9 mouse cellular contexts compared by ENCODE assay signal in genomic region chr10:93190475-93191262, GRCm38 (mm10). TPM values are rescaled to one million over a fixed set of nuclear protein-coding genes. Genes with fewer than 3 reads are reported as not detected.
A peak's percentile ranks its signal among the peaks of the same experiment; 100 is the strongest.
DNase-seq lines count a peak whose midpoint lies in the region; ATAC-seq and TF ChIP-seq lines count a peak whose summit lies in the region.
"Had no signal": no experiment of that assay in that cellular context is flagged by ENCODE, and none has a peak within 500 bp of the region (broad histone marks: within the 10 kb centered on the region; RNA-seq: fewer than 3 reads in every experiment).

No protein-coding gene starts in this region.

- peak; percentile 60 for ATAC-seq in liver, embryonic 11.5 days (replicated peaks; ENCODE audit: low FRiP score)
- peak; percentile 63 for ATAC-seq in neutrophil, adult 5-6 weeks (ENCODE audit: extremely low read depth, insufficient number of reproducible peaks, low FRiP score, poor library complexity, severe bottlenecking)

- 88% methylated on average over 8 of the region's 8 CpGs for WGBS in cerebellum, adult 2 months
- 52% methylated on average over 8 of the region's 8 CpGs for WGBS in lung, adult 2 months
- WGBS in liver, embryonic 11.5 days = 44% methylated on average over 8 of the region's 8 CpGs

- no peak overlapping the region for H3K9ac ChIP-seq in liver, embryonic 11.5 days (ENCODE audit: low read depth, low read length)
- H3K9ac ChIP-seq: embryonic facial prominence, embryonic 15.5 days had no signal

- TF ChIP-seq POLR2A in cerebellum, adult 2 months (IDR thresholded peaks at IDR 0.05; ENCODE audit: borderline replicate concordance, insufficient read depth, low read length) = no peak
- no peak for TF ChIP-seq POLR2A in lung, adult 2 months (IDR thresholded peaks at IDR 0.05; ENCODE audit: borderline replicate concordance, extremely low read depth, low read depth, low read length)

- no peak overlapping the region for H3K4me3 ChIP-seq in cerebellum, adult 2 months (replicated peaks; ENCODE audit: insufficient read depth, low read depth, low read length)
- no peak overlapping the region for H3K4me3 ChIP-seq in lung, adult 2 months (replicated peaks; ENCODE audit: extremely low read depth, low read depth, low read length)
- H3K4me3 ChIP-seq in liver, embryonic 11.5 days (ENCODE audit: low read depth, low read length) = no peak overlapping the region; the same call in 1 of the 2 replicates
- H3K4me3 ChIP-seq: embryonic facial prominence, embryonic 15.5 days had no signal

- H3K27me3 ChIP-seq in cerebellum, adult 2 months (ENCODE audit: control insufficient read depth, insufficient read depth, low read length) = no peaks in the 10 kb centered on the region
- no peaks in the 10 kb centered on the region for H3K27me3 ChIP-seq in liver, embryonic 11.5 days (replicated peaks; ENCODE audit: control insufficient read depth, insufficient read depth, low read length)
- H3K27me3 ChIP-seq: embryonic facial prominence, embryonic 15.5 days had no signal

- peak overlapping the region; percentile 43; the same call in 1 of the 2 replicates for H3K4me2 ChIP-seq in liver, embryonic 11.5 days
- H3K4me2 ChIP-seq: embryonic facial prominence, embryonic 15.5 days had no signal

- no peaks in the 10 kb centered on the region for H3K9me3 ChIP-seq in liver, embryonic 11.5 days (ENCODE audit: control insufficient read depth, low read length)
- H3K9me3 ChIP-seq: embryonic facial prominence, embryonic 15.5 days had no signal

- peak overlapping the region; percentile 78 for H3K27ac ChIP-seq in cerebellum, adult 2 months (ENCODE audit: insufficient read depth, low read length)
- H3K27ac ChIP-seq in liver, embryonic 11.5 days (ENCODE audit: low read depth, low read length) = peak overlapping the region; percentile 39; the same call in 1 of the 2 replicates
- H3K27ac ChIP-seq: embryonic facial prominence, embryonic 15.5 days had no signal

- H3K36me3 ChIP-seq in liver, embryonic 11.5 days (ENCODE audit: control insufficient read depth, insufficient read depth, low read length) = no peaks in the 10 kb centered on the region
- H3K36me3 ChIP-seq: embryonic facial prominence, embryonic 15.5 days had no signal

- TF ChIP-seq CTCF in cerebellum, adult 2 months (IDR thresholded peaks at IDR 0.05; ENCODE audit: borderline replicate concordance, insufficient read depth, low read depth, low read length) = no peak
- TF ChIP-seq CTCF in lung, adult 2 months (IDR thresholded peaks at IDR 0.05; ENCODE audit: insufficient read depth, low read length) = no peak

- H3K4me1 ChIP-seq in cerebellum, adult 2 months (ENCODE audit: control insufficient read depth, insufficient read depth, low read length) = peaks cover 25% of the 10 kb centered on the region
- H3K4me1 ChIP-seq in lung, adult 2 months (ENCODE audit: control insufficient read depth, insufficient read depth, low read length) = peaks cover 23% of the 10 kb centered on the region
- H3K4me1 ChIP-seq in liver, embryonic 11.5 days (replicated peaks; ENCODE audit: control insufficient read depth, insufficient read depth, low read length) = peaks cover 40% of the 10 kb centered on the region

- DNase-seq in cerebellum, adult 2 months = peak in 1 of 2 experiments; percentile 37
- DNase-seq in cerebellum, adult 11 months = no peak
- DNase-seq in lung, adult 2 months = peak; percentile 32
- DNase-seq in lung, adult 18-20 months = no peak
- no peak for DNase-seq in liver, embryonic 11.5 days (ENCODE audit: low spot score)
- DNase-seq in adrenal gland, adult 2 months = no peak
- DNase-seq in thymus, postnatal 0 days (ENCODE audit: low spot score) = no peak

RNA-seq across cellular contexts. Expression of gene Cdk17, which starts 30.0 kb away (rescaled TPM):
- polyA plus RNA-seq in cerebellum, adult 2 months (2012; rRNA removed) = 63.1 and 79.1 TPM in 2 replicates
- polyA plus RNA-seq in lung, adult 2 months (2012; rRNA removed) = 18.0 and 18.2 TPM in 2 replicates
- polyA plus RNA-seq in liver, embryonic 11.5 days (2014; fragmentation: Nextera tagmentation; extraction: Ambion mirVana) = 23.1 and 23.7 TPM in 2 replicates
- 122 and 126 TPM in 2 replicates for total RNA-seq in neutrophil, adult 5-6 weeks (2017)
- 10 to 100 TPM; 26.5 to 30.0 TPM for total RNA-seq in adrenal gland, adult 2 months (2021)
- 8.7 and 9.3 TPM in 2 replicates for polyA plus RNA-seq in adrenal gland, adult 2 months (2012; rRNA removed)
- 46.3 and 55.3 TPM in 2 replicates for polyA plus RNA-seq in thymus, postnatal 0 days (2015; fragmentation: Nextera tagmentation; extraction: Ambion mirVana)
